Mouse (Mus musculus) liver, embryonic 14.5 days (tissue): ENCODE results near the gene Acox1.

Experiments
- CTCF ChIP-seq: IDR thresholded peaks from 2 replicates; pipeline ENCODE4 v1.5.1; 2016; ENCODE audit warnings: antibody characterized with exemption, low read depth, control low read depth
- EP300 ChIP-seq: IDR thresholded peaks from 2 replicates; pipeline ENCODE4 v1.6.1; 2016; ENCODE audit warnings: antibody characterized with exemption, low read depth

DNA sequence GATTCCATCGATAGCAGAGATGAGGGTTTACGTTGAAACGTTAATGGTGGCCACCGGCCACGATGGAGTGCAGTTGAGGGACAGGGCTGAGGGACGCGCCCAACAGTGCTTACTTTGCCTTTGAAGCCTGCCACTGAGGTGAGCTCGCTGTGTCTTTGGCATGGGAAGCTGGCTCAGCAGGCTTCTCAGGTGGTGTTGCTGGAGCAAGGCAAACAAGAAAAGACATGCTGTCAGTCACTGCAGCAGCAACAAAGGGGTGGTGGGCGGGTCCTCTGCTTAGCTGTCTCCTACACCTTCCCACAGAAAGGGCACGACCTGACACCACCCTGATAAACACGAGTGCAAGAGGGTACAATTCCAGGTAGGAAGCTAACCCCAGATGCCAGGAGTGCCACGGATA is 37.5 kb downstream of the Acox1 start:
- TF ChIP-seq CTCF (no peak), EP300 (no peak)
